Mouse (Mus musculus) megakaryocyte, embryonic 14.5 days (primary cell): ENCODE measurements around the gene Themis. TPM values are rescaled to one million over a fixed set of nuclear protein-coding genes. Genes with fewer than 3 reads are reported as not detected.

Source experiments
- H3K27me3 ChIP-seq: replicated peaks from 2 replicates; pipeline ENCODE3; 2012; ENCODE audit warnings: inconsistent platforms
- H3K36me3 ChIP-seq: replicated peaks from 2 replicates; pipeline ENCODE3; 2012; ENCODE audit warnings: low read length, inconsistent platforms, mixed read lengths
- H3K4me1 ChIP-seq: 2 replicates; pipeline ENCODE4 v1.6.1; 2012; ENCODE audit warnings: inconsistent platforms
- H3K4me3 ChIP-seq: replicated peaks from 2 replicates; pipeline ENCODE3; 2012; ENCODE audit warnings: moderate library complexity, mild to moderate bottlenecking, inconsistent platforms
- H3K9me3 ChIP-seq: 2 replicates; pipeline ENCODE4 v1.6.1; 2012; ENCODE audit warnings: inconsistent platforms
- FLI1 ChIP-seq: IDR thresholded peaks from 2 replicates; pipeline ENCODE4 v1.6.1; 2012; ENCODE audit warnings: low read length, inconsistent platforms, mixed read lengths
- GATA1 ChIP-seq: IDR thresholded peaks from 3 replicates; pipeline ENCODE4 v1.6.1; 2012; ENCODE audit warnings: mixed read lengths, low read length, inconsistent platforms, borderline replicate concordance
- polyA plus RNA-seq: library from polyadenylated mRNA; stranded (reverse); fragments of >175 nt; gene quantifications from 2 replicates; pipeline ENCODE4 v1.2.3, GENCODE M21; 2012; ENCODE audit warnings: low replicate concordance; ENCODE audit not compliant: insufficient read depth

Themis gene
- polyA plus RNA-seq, 1 experiment = not detected

DNA sequence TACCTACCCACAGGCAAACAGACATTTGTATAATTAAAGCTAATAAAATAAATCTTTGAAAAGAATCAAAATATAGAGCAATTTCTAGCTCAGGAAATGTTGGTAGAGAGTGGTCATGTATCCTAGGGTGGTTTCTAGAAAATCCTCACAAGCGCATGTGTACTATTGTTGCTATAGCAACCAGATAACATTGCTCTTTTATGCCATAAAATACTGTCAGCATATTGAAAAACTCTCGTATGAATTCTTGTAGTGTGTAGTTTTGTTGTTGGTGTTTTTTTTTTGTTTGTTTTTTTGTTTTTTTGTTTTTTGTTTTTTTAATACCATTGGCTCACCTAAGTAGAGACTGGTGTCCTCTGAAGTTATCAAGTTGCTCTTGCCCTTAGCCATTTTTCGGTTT, 5.8 kb downstream of the Themis start:
- Histone ChIP-seq H3K9me3 (no peaks in the 10 kb centered on the region), H3K36me3 (no peaks in the 10 kb centered on the region), H3K4me3 (no peak overlapping the region), H3K27me3 (no peaks in the 10 kb centered on the region), H3K4me1 (no peaks in the 10 kb centered on the region; the same call in 1 of the 2 replicates)
- TF ChIP-seq GATA1 (no peak), FLI1 (no peak)

DNA sequence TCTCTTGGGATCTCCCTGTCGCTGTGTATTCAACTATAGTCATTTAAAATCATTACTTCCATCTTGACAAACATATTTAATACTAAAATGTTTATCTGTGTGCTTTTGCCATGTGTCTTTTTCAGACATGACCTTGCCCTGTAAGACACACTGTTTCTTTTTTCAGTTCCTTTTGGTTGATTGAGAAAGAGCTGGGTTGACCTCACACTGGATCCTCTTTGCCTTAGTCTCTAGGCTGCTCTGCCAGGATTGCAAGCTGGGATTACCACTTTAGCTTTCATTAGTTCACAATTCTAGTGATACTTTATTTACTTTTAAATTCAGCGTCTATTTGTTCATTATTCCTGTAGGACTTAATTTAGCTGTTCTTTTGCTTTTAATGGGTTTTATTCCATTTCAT, 7.2 kb downstream of the Themis start:
- H3K4me3 ChIP-seq = no peak overlapping the region
- H3K4me1 ChIP-seq = no peaks in the 10 kb centered on the region; the same call in 1 of the 2 replicates
- no peaks in the 10 kb centered on the region for H3K36me3 ChIP-seq
- H3K27me3 ChIP-seq = no peaks in the 10 kb centered on the region
- TF ChIP-seq GATA1 = no peak
- no peak for TF ChIP-seq FLI1
- H3K9me3 ChIP-seq = no peaks in the 10 kb centered on the region

DNA sequence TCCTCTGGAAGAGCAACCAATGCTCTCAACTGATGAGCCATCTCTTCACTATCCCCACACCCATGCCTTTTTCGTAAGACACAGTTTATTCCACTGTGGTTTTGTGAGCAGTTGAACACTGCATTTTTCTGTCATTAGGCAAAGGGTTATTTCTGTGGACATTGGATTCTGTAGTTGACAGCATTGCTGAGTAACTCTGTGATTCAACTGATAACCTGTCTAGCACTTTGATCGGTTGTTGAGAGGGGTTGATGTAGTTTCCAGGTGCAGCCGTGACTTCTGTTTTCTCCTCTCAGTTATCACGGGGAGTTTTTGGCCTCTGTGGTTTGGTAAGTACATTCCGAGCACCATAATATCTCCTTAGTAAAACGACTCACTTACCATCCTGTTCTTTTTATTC, 26.8 kb downstream of the Themis start:
- TF ChIP-seq GATA1 = no peak
- Histone ChIP-seq H3K27me3 (no peaks in the 10 kb centered on the region), H3K4me3 (no peak overlapping the region), H3K9me3 (no peaks in the 10 kb centered on the region), H3K4me1 (peaks cover 8% of the 10 kb centered on the region), H3K36me3 (no peaks in the 10 kb centered on the region)

- H3K36me3 ChIP-seq = no peaks in the 10 kb centered on the region
- TF ChIP-seq GATA1 (no peak), FLI1 (no peak)
- peaks cover 8% of the 10 kb centered on the region for H3K4me1 ChIP-seq
- H3K4me3 ChIP-seq = no peak overlapping the region
- no peaks in the 10 kb centered on the region for H3K9me3 ChIP-seq
- H3K27me3 ChIP-seq = no peaks in the 10 kb centered on the region
Observed at GRCm38 (mm10) chr10:28696032-28696431, 27.9 kb downstream of the Themis start.

GRCm38 (mm10) chr10:28698175-28698574, 30.0 kb downstream of the Themis start:
- H3K27me3 ChIP-seq = no peaks in the 10 kb centered on the region
- no peaks in the 10 kb centered on the region for H3K36me3 ChIP-seq
- peaks cover 8% of the 10 kb centered on the region for H3K4me1 ChIP-seq
- TF ChIP-seq GATA1 = no peak
- no peak for TF ChIP-seq FLI1
- no peaks in the 10 kb centered on the region for H3K9me3 ChIP-seq
- H3K4me3 ChIP-seq = no peak overlapping the region

DNA sequence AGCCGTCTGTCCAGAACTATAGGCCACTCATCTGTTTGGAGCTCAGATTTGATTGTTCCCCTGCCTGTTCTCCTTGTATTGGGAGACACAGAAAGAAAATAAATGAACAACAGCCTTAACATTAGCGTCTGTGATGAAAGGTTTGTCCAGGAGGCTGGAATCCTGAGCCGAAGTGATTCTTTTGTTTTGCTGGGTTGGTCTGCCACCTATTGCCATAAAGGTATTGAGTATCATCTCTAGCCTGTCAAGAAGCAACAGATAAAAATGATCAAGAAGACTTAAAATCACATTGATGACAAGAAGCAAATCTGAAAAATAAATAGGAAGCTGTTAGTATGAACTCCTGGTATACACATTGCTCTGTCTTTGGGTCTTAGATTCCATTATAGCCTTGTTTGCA, 53.7 kb downstream of the Themis start:
- peaks cover 5% of the 10 kb centered on the region; the same call in 1 of the 2 replicates for H3K4me1 ChIP-seq
- no peaks in the 10 kb centered on the region for H3K36me3 ChIP-seq
- TF ChIP-seq GATA1 = no peak
- no peak for TF ChIP-seq FLI1
- H3K27me3 ChIP-seq = no peaks in the 10 kb centered on the region
- no peaks in the 10 kb centered on the region for H3K9me3 ChIP-seq
- no peak overlapping the region for H3K4me3 ChIP-seq

- H3K4me3 ChIP-seq = no peak overlapping the region
- TF ChIP-seq GATA1 = no peak
- no peak for TF ChIP-seq FLI1
- no peaks in the 10 kb centered on the region for H3K36me3 ChIP-seq
- H3K4me1 ChIP-seq = peaks cover 5% of the 10 kb centered on the region; the same call in 1 of the 2 replicates
- H3K9me3 ChIP-seq = no peaks in the 10 kb centered on the region
- H3K27me3 ChIP-seq = no peaks in the 10 kb centered on the region
Observed at GRCm38 (mm10) chr10:28723266-28723665, 55.1 kb downstream of the Themis start.

DNA sequence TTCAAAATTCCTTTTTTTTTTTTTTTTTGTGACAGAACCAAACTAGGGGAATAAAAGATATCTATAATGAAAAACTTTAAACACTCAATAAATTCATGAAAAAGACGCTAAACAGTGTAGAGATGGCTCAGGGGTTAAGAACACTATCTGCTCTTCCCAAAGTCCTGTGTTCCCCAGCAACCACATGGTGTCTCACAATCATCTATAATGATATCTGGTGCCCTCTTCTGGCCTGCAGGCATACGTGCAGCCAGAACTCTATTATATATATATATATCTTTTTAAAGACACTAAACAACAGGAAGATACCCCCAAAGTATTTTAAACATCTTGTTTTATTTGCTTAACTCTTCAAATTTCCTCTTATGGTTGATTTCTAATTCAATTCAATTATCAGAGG, 62.0 kb downstream of the Themis start:
- no peaks in the 10 kb centered on the region for H3K27me3 ChIP-seq
- TF ChIP-seq FLI1 (no peak), GATA1 (no peak)
- no peaks in the 10 kb centered on the region for H3K36me3 ChIP-seq
- H3K4me3 ChIP-seq = no peak overlapping the region
- H3K4me1 ChIP-seq = peaks cover 5% of the 10 kb centered on the region; the same call in 1 of the 2 replicates
- no peaks in the 10 kb centered on the region for H3K9me3 ChIP-seq

DNA sequence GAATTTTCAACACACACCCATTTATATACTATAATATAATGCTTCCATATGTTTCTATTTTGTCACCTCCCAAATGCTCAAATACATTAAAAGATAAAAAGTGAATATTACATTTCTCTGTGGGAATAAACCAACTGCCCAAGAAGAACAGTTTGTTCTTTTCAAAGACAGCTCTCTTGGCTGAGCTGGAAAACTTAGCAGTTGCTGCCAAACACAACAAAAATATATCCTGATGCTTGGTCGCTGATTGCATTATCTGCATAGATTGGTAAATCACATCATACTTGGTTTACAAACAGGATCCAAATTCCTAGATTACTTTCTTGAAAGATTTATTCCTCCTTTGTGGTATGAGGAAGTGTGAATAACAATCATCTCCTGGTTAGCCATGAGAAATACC, 69.8 kb downstream of the Themis start:
- Histone ChIP-seq H3K4me3 (no peak overlapping the region), H3K36me3 (peaks cover 3% of the 10 kb centered on the region), H3K9me3 (peaks cover 8% of the 10 kb centered on the region), H3K27me3 (no peaks in the 10 kb centered on the region), H3K4me1 (no peaks in the 10 kb centered on the region; the same call in 1 of the 2 replicates)
- TF ChIP-seq FLI1 (no peak), GATA1 (no peak)

GRCm38 (mm10) chr10:28746426-28746825, 78.3 kb downstream of the Themis start:
- Histone ChIP-seq H3K27me3 (no peaks in the 10 kb centered on the region), H3K36me3 (no peaks in the 10 kb centered on the region), H3K4me3 (no peak overlapping the region), H3K4me1 (no peaks in the 10 kb centered on the region), H3K9me3 (0 out of 2 replicates have a peak, but pooled peaks cover 4% of the 10 kb centered on the region)
- TF ChIP-seq GATA1 (no peak), FLI1 (no peak)

DNA sequence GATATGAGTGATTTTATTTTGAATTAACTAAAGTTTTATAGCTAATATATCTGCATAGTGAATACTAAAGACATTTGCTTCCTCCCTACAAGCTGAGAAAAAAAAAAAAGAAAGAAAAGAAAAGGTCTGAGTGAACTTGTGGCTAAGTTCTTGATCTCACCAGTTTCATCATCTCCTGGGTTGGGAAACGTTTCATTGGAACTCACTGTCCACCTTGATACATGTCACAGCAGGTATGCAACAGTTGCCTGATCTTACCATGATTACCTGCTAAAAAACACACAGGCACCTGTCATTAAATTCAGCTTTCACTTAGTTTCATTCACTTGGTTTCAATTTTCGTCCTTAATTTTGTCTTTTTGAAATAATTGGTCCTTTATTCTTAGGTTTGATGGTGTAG, 85.2 kb downstream of the Themis start:
- no peaks in the 10 kb centered on the region for H3K9me3 ChIP-seq
- no peaks in the 10 kb centered on the region for H3K4me1 ChIP-seq

More for the DNA sequence above, 85.2 kb downstream of the Themis start:
- Histone ChIP-seq H3K36me3 (no peaks in the 10 kb centered on the region), H3K4me3 (no peak overlapping the region), H3K27me3 (no peaks in the 10 kb centered on the region)
- no peak for TF ChIP-seq FLI1
- TF ChIP-seq GATA1 = no peak
